Mouse (Mus musculus) midbrain, embryonic 11.5 days (tissue): ENCODE data around the gene Rbm6. TPM values are rescaled to one million over a fixed set of nuclear protein-coding genes. Genes with fewer than 3 reads are reported as not detected.

ENCODE experiments used
- ATAC-seq: fragments of 200-750 bp; cut with Nextera tagmentation; 2 replicates; pipeline ENCODE4 v1.8.0; 2017; ENCODE audit warnings: moderate TSS enrichment, moderate library complexity; ENCODE audit not compliant: low FRiP score
- DNase-seq: peaks from one replicate; pipeline ENCODE4 v3.0.0; 2015; ENCODE audit warnings: low spot score; ENCODE audit errors: missing footprints
- H3K27ac ChIP-seq: fragments of 300-500 bp; sonication (generic); 2 replicates; pipeline ENCODE4 v1.5.1; 2014; ENCODE audit warnings: low read depth, low read length
- H3K27me3 ChIP-seq: fragments of 300-500 bp; sonication (generic); 2 replicates; pipeline ENCODE4 v1.6.1; 2014; ENCODE audit warnings: mild to moderate bottlenecking, low read length, moderate library complexity, mixed read lengths; ENCODE audit not compliant: control insufficient read depth, insufficient read depth
- H3K36me3 ChIP-seq: fragments of 300-500 bp; sonication (generic); 2 replicates; pipeline ENCODE4 v1.6.1; 2014; ENCODE audit warnings: mild to moderate bottlenecking, low read length, moderate library complexity, mixed read lengths; ENCODE audit not compliant: control insufficient read depth, insufficient read depth
- H3K4me1 ChIP-seq: fragments of 300-500 bp; sonication (generic); 2 replicates; pipeline ENCODE4 v1.6.1; 2014; ENCODE audit warnings: low read length; ENCODE audit not compliant: control insufficient read depth, insufficient read depth
- H3K4me2 ChIP-seq: fragments of 300-500 bp; sonication (generic); 2 replicates; pipeline ENCODE4 v1.6.1; 2014; ENCODE audit warnings: mild to moderate bottlenecking, moderate library complexity
- H3K4me3 ChIP-seq: fragments of 300-500 bp; sonication (generic); 2 replicates; pipeline ENCODE4 v1.5.1; 2014; ENCODE audit warnings: low read depth, low read length
- H3K9ac ChIP-seq: fragments of 300-500 bp; sonication (generic); 2 replicates; pipeline ENCODE4 v1.6.1; 2014; ENCODE audit warnings: low read length
- H3K9me3 ChIP-seq: fragments of 300-500 bp; sonication (generic); 2 replicates; pipeline ENCODE4 v1.6.1; 2016; ENCODE audit warnings: low read length; ENCODE audit not compliant: control insufficient read depth
- WGBS: fragments of 180-500 bp; shearing (Covaris S2); extraction: QIAGEN DNeasy Blood & Tissue Kit; methylation state at CpG from one replicate; pipeline ENCODE4 v1.1.7; 2014; 5-methylcytosine and 5-hydroxymethylcytosine counted together
- polyA plus RNA-seq: library from polyadenylated mRNA; unstranded; fragments of >200 nt; fragmentation: Nextera tagmentation; extraction: Ambion mirVana; gene quantifications from 2 replicates; pipeline ENCODE4 v1.2.1, GENCODE M21; 2014

The Rbm6 gene
- polyA plus RNA-seq, 1 experiment from 2014 or later: 104 TPM

- Histone ChIP-seq H3K4me2 (no peak overlapping the region), H3K9me3 (no peaks in the 10 kb centered on the region), H3K36me3 (peaks cover 23% of the 10 kb centered on the region), H3K27me3 (no peaks in the 10 kb centered on the region), H3K4me1 (peaks cover 5% of the 10 kb centered on the region), H3K9ac (no peak overlapping the region), H3K27ac (no peak overlapping the region), H3K4me3 (no peak overlapping the region)
- DNase-seq (no peak), ATAC-seq (no peak)
- 94% methylated on average over 3 of the region's 3 CpGs for WGBS
Measured at GRCm38 (mm10) chr9:107774411-107774810, 98.6 kb downstream of the Rbm6 start.

- Histone ChIP-seq H3K4me2 (no peak overlapping the region), H3K4me1 (peaks cover 14% of the 10 kb centered on the region), H3K36me3 (peaks cover 25% of the 10 kb centered on the region), H3K9ac (no peak overlapping the region), H3K27me3 (no peaks in the 10 kb centered on the region), H3K27ac (peak overlapping the region; percentile 9; the same call in 1 of the 2 replicates), H3K4me3 (no peak overlapping the region), H3K9me3 (no peaks in the 10 kb centered on the region)
- ATAC-seq (no peak), DNase-seq (no peak)
- 74% methylated on average over 2 of the region's 2 CpGs for WGBS
Measured at GRCm38 (mm10) chr9:107771782-107772181, 101.3 kb downstream of the Rbm6 start.

GRCm38 (mm10) chr9:107770374-107771290, 102.4 kb downstream of the Rbm6 start, which contains the start of gene Rbm5:
Gene Rbm5 (minus strand): TSS chr9:107770996.
- Histone ChIP-seq H3K4me3 (peak within 1 kb of the TSS; percentile 96), H3K27ac (peak within 1 kb of the TSS; percentile 59), H3K27me3 (no peaks in the 10 kb centered on the region), H3K4me1 (peaks cover 14% of the 10 kb centered on the region), H3K9ac (peak within 1 kb of the TSS; percentile 99), H3K36me3 (peaks cover 29% of the 10 kb centered on the region), H3K4me2 (peak within 1 kb of the TSS; percentile 73), H3K9me3 (no peaks in the 10 kb centered on the region)
- peak; percentile 98 for DNase-seq
- under 1% methylated on average over 60 of the region's 60 CpGs for WGBS
- peak; percentile 100 for ATAC-seq

GRCm38 (mm10) chr9:107770037-107770373, 103.0 kb downstream of the Rbm6 start:
- Histone ChIP-seq H3K4me1 (peaks cover 14% of the 10 kb centered on the region), H3K27me3 (no peaks in the 10 kb centered on the region), H3K27ac (peak overlapping the region; percentile 59), H3K4me2 (peak overlapping the region; percentile 73), H3K4me3 (peak overlapping the region; percentile 96), H3K9ac (peak overlapping the region; percentile 99), H3K36me3 (peaks cover 29% of the 10 kb centered on the region), H3K9me3 (no peaks in the 10 kb centered on the region)
- no peak for ATAC-seq
- DNase-seq: peak; percentile 95
- WGBS: 3% methylated on average over 9 of the region's 9 CpGs

GRCm38 (mm10) chr9:107769445-107770000, 103.5 kb downstream of the Rbm6 start:
- WGBS: 18% methylated on average over 4 of the region's 4 CpGs
- no peak for ATAC-seq
- H3K9me3 ChIP-seq: no peaks in the 10 kb centered on the region
- H3K9ac ChIP-seq: peak overlapping the region; percentile 99
- no peak overlapping the region for H3K27ac ChIP-seq
- DNase-seq: no peak
- no peaks in the 10 kb centered on the region for H3K27me3 ChIP-seq
- peak overlapping the region; percentile 73 for H3K4me2 ChIP-seq
- peak overlapping the region; percentile 96 for H3K4me3 ChIP-seq
- peaks cover 14% of the 10 kb centered on the region for H3K4me1 ChIP-seq
- H3K36me3 ChIP-seq: peaks cover 27% of the 10 kb centered on the region

- ATAC-seq (no peak), DNase-seq (no peak)
- H3K9ac ChIP-seq: no peak overlapping the region
- no peak overlapping the region for H3K27ac ChIP-seq
- no peaks in the 10 kb centered on the region for H3K9me3 ChIP-seq
- peak overlapping the region; percentile 96 for H3K4me3 ChIP-seq
- H3K4me2 ChIP-seq: peak overlapping the region; percentile 73
- WGBS: 94% methylated on average over 5 of the region's 5 CpGs
- peaks cover 14% of the 10 kb centered on the region for H3K4me1 ChIP-seq
- no peaks in the 10 kb centered on the region for H3K27me3 ChIP-seq
- peaks cover 30% of the 10 kb centered on the region for H3K36me3 ChIP-seq
Measured at GRCm38 (mm10) chr9:107768851-107769250, 104.2 kb downstream of the Rbm6 start.

GRCm38 (mm10) chr9:107759593-107759992, 113.4 kb downstream of the Rbm6 start:
- no peaks in the 10 kb centered on the region for H3K9me3 ChIP-seq
- WGBS: 94% methylated on average over 6 of the region's 6 CpGs
- H3K27ac ChIP-seq: no peak overlapping the region
- H3K27me3 ChIP-seq: no peaks in the 10 kb centered on the region
- ATAC-seq: no peak
- no peak overlapping the region for H3K4me2 ChIP-seq
- H3K36me3 ChIP-seq: peaks cover 32% of the 10 kb centered on the region
- H3K9ac ChIP-seq: no peak overlapping the region
- H3K4me3 ChIP-seq: no peak overlapping the region
- H3K4me1 ChIP-seq: no peaks in the 10 kb centered on the region
- DNase-seq: no peak

- Histone ChIP-seq H3K9me3 (no peaks in the 10 kb centered on the region; the same call in 1 of the 2 replicates), H3K36me3 (peaks cover 68% of the 10 kb centered on the region), H3K9ac (no peak overlapping the region), H3K27me3 (no peaks in the 10 kb centered on the region), H3K4me3 (no peak overlapping the region), H3K4me2 (no peak overlapping the region), H3K27ac (no peak overlapping the region), H3K4me1 (no peaks in the 10 kb centered on the region)
- ATAC-seq (no peak), DNase-seq (no peak)
- over 99% methylated on average over 5 of the region's 5 CpGs for WGBS
Measured at GRCm38 (mm10) chr9:107750378-107750777, 122.7 kb downstream of the Rbm6 start.

GRCm38 (mm10) chr9:107748063-107748462, 125.0 kb downstream of the Rbm6 start:
- H3K27me3 ChIP-seq: no peaks in the 10 kb centered on the region
- H3K27ac ChIP-seq: no peak overlapping the region
- DNase-seq (no peak), ATAC-seq (no peak)
- H3K9ac ChIP-seq: no peak overlapping the region
- no peak overlapping the region for H3K4me2 ChIP-seq
- no peaks in the 10 kb centered on the region for H3K4me1 ChIP-seq
- no peaks in the 10 kb centered on the region; the same call in 1 of the 2 replicates for H3K9me3 ChIP-seq
- no peak overlapping the region for H3K4me3 ChIP-seq
- 88% methylated on average over 3 of the region's 3 CpGs for WGBS
- peaks cover 81% of the 10 kb centered on the region for H3K36me3 ChIP-seq
